Mouse (Mus musculus) cerebellum, adult 9-10 months (tissue): ENCODE measurements at regions not wholly inside any gene's neighbourhood (a gene's known extent, or its start where the extent isn't known, plus 50 kb on each side); places are given as distances from the start of the nearest gene placed in this dataset.

Source experiments
- DNase-seq: peaks from one replicate; pipeline ENCODE4 v3.0.0; 2022

- DNase-seq = no peak
These were observed 50.8 kb upstream of the Zfr start for GRCm38 (mm10) chr15:12066857-12067211.

GRCm38 (mm10) chr15:12066176-12066856 lies 51.3 kb upstream of the Zfr start:
- DNase-seq = peak; percentile 53

- DNase-seq = no peak
These were observed 58.1 kb upstream of the Sub1 start for GRCm38 (mm10) chr15:12054870-12055269.

GRCm38 (mm10) chr15:12053610-12054009 lies 56.8 kb upstream of the Sub1 start:
- no peak for DNase-seq

- DNase-seq = no peak
These were observed 52.2 kb upstream of the Sub1 start for GRCm38 (mm10) chr15:12048965-12049364.

GRCm38 (mm10) chr15:12048214-12048507 lies 51.4 kb upstream of the Sub1 start:
- DNase-seq = no peak

GRCm38 (mm10) chr15:12047349-12048213 lies 50.8 kb upstream of the Sub1 start:
- no peak for DNase-seq
